Mouse (Mus musculus) thymus, adult 2 months (tissue): ENCODE measurements around the gene Gm9046.
"Not testable (repeated sequence)": the region's sequence is repeated elsewhere in the genome, so short reads cannot be mapped to it uniquely, and the experiment has no call there.

Experiments
- CTCF ChIP-seq: fragments of 200-500 bp; IDR thresholded peaks from 2 replicates; pipeline ENCODE4 v1.5.1; 2012; ENCODE audit warnings: mild to moderate bottlenecking, control low read depth, low read length, moderate library complexity, borderline replicate concordance; ENCODE audit not compliant: control insufficient read depth, poor library complexity, insufficient read depth; ENCODE audit errors: extremely low read depth
- POLR2A ChIP-seq: fragments of 200-500 bp; IDR thresholded peaks from 2 replicates; pipeline ENCODE4 v1.6.1; 2012; ENCODE audit warnings: mild to moderate bottlenecking, low read length, control low read depth, moderate library complexity; ENCODE audit not compliant: control insufficient read depth, poor library complexity, insufficient read depth; ENCODE audit errors: extremely low read depth

- not testable (repeated sequence) for TF ChIP-seq POLR2A, CTCF
Observed at GRCm38 (mm10) chr10:118343155-118343554, at the start of gene Gm9046.
